Mouse (Mus musculus): Measurements from ENCODE around the gene Agbl2.

Gene Agbl2

DNA sequence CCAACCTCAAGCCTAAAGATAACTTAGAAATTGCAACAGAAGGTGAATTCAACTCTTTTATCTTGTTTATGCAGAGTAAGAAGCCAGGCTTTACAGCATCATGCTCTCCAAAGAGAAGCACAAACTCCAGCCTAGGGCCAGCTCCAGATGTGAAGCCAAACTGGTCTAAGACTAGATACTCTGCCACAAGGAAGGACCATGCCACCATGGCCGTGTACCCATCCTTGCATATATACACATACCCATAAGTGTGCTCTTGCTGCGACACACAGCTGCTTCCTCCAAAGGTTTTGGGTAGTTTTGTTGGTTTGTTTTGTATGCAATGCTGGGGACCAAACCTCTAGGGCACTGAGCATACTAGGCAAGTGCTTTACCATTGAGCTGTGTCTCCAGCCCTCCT, 32.7 kb downstream of the Agbl2 start:
- 79% methylated on average over 2 of the region's 2 CpGs for WGBS

DNA sequence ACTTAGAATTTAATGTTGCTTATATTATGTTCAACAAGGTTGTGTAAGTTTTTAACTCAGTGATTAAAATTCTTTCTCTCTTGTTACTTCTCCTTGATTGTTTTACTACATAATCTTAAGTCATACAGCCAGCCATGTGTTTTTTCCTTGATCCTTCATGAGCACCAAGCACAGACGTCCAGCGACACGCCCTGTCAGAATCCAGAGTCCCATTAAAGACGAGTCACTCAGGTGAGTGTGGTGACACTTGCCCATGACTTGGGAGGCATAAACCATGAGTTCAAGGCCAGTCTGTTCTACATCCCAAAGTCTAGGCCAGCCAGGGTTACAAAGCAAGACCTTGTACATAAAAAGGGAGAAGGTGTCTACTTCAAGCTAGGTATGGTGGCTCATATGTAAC, 33.6 kb downstream of the Agbl2 start:
- WGBS = 90% methylated on average over 4 of the region's 4 CpGs

DNA sequence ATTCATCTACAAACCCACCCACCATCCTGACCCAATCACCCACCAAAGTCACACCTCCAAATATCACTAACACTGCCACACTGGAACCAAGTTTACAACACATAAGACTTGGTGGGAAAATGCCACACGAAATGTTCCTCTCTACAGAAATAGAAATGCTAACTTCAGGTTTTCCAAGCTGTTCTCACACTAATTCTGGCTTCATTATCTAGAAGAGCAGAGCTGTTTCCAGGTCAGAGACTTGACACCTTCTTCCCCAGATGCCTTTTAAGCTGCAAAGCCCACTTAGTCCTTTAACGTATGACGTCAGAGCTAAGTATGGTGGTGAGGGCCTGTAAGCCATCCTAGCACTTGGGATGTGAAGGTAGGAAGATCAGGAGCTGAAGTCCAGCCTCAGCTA, 36.2 kb downstream of the Agbl2 start:
- 58% methylated on average over 3 of the region's 3 CpGs for WGBS

DNA sequence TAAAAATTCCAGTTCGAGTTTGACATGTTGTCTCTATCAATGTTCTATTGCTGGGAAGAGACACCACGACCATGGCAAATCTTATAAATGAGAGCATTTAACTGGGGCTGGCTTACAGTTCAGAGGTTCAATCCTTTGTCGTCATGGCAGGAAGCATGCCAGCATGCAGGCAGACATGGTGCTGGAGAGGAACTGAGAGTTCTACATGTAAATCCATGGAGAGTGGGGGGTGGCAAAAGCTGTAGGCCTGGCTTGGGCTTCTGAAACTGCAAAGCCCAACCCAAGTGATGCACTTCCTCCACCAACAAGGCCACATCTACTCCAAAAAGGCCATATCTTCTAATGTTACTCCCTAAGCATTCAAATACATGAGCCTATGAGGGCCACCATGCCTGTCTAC, 38.4 kb downstream of the Agbl2 start:
- WGBS = 77% methylated on average over 3 of the region's 3 CpGs

DNA sequence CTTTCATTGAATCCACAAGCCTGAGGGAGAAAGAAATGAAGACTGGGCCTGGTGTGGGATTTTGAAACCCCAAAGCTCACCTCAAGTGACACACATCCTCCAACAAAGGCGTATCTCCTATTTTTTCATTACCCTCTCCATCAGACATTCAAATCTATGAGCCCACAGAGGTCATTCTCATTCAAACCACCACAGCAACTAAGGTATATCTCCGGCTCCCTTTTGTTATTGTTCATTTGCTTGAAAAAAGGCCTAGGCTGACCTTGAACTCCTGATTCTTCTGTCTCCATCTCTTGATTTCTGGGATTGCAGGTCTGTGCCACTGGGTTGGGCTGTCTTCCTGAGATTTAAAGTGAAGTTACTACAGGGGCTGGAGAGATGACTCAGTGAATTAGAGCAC, 40.5 kb downstream of the Agbl2 start:
- 95% methylated on average over 2 of the region's 2 CpGs for WGBS

DNA sequence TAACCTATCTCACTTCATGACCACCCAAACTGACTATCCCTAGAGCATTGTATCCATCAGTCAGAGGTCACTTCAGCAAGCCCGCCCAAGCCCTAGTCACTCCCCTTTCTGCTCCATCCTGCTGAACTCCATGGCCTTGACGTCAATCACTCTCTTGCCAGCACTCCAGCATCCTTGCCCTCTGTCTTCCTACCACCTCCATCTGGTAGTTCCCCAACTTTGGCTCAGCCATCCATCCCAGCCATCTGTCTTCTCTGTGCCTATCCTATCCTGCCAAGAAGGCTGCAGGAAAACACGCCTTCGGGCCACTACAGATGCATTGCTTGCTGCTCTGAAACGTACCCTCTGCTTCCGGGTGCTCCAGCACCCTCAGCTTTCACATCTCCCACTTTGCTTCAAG, 41.3 kb downstream of the Agbl2 start:
- 63% methylated on average over 6 of the region's 6 CpGs for WGBS

DNA sequence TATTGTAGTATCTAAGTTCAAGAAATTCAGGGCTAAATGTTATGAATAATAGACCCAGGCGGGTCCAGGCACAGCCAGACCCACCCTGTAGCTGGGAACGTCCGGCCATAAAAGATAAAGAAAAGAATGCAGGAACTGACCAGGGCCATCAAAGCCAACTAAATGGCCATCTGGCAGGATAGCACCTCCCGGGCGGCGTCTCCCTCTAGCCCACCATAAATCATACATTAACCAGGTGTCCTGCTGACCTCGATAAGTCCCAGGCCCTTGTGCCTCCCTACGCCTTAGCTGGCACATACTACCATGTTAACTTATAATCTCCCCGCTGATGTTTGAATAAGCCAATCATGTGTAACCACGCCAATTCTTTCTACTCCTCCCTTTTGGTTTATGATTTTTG, 42.0 kb downstream of the Agbl2 start:
- 92% methylated on average over 10 of the region's 10 CpGs for WGBS

DNA sequence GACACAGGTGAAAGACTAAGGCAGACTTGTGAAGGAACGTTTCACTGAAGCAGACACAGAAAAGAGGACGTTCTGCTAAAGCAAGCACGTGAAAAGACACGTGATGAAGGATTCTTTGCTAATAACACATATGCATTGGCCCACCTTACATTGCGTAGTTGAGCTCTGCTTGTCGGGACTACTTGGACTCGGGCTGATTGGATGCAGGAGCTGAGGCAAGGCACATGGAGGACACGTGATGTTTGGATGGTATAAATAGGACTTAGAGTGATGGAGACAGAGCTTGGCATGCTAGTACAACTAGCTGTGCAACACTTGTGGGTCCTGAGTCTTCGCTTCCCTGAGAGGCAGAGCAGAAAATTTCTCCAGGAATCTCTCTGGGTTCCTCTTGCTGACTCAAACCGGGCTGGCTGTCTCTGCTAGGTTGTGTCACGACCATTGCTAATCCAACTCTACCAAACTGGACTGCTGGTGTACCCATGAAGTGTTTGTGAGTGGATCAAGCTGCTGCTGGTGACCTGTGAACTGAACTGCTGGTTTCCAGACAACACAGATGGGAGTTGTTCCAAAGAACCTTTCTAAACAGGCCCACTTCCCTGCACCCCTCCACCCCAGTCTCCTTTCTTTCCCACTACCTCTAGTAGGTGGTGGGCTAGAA, 43.1 kb downstream of the Agbl2 start:
- WGBS = 68% methylated on average over 11 of the region's 11 CpGs

DNA sequence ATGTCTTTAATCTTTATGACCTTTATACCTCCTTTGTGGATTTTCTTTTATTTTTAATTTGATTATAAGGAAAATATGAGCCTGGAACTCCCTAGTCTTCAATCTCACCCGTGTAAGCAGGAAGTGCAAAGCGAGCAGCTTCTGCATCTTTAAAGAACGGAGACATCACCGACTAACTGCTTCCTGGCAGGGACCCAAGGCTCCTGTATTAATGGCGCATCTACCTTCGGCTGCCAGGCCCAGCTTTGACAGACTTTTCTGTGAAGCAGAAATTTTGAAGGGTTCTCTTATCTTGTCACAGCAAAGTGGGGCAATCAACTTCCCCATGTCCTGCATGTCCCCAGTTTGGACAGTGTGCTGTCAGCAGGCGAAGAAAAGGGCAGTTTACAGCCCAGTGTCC, 46.2 kb downstream of the Agbl2 start:
- WGBS = 60% methylated on average over 7 of the region's 7 CpGs

DNA sequence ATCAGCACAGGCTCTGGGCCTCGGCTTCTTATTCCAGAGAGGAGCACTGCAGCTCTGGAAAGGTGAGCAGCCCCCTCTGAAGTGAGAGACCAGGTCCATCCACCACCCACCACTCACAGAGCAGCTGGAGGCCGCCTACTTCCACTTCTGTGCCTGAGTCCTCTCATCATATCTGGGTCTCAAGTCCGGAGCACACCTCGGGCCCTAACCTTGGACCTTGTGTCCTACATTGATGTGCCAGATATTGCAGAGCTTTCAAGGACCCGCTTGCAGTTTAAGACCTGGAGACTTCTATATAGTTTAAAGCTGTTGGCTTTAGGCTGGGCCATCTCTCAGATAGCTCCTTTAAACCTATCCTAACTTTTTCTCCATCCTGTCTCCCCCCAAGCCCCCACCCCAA, 51.0 kb downstream of the Agbl2 start:
- 82% methylated on average over 5 of the region's 5 CpGs for WGBS

DNA sequence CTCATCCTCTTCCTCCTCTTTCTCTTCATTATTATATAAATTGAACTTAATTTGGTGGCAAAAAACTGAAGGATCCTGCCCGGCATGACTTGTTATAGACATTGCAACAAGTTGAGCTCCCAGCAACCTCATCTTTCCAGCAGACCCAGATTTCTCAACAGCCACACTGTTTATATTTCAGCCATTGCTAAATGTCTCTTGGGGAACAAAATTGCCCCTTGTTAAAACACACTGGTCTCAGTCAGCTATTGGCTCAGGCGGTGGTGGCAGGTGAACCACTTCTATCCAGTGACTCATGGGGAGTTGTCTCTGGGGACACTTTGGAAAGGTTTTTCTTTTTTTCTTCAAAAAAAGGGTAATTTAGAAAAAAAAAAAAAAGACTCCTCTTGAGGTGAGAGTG, 56.1 kb downstream of the Agbl2 start:
- WGBS = 90% methylated on average over 2 of the region's 2 CpGs

DNA sequence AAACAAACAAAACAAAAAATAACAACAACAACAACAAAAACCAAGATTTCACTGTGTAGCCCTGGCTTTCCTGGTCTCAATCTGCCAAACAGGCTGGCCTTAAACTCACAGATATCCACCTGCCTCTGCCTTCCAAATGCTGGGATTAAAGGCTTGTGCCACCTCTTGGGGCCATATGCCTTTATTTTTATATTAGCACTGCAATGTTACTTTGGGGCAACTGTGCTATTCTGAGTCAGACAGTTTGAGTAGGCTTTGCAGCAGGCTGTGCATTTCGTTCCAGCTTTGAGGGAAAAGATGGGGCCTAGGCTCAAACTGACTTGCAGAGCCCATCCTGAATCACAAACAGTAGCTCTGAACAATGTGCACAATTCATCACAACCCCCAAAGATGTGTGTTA, 61.1 kb downstream of the Agbl2 start:
- WGBS = 30% methylated on average over 1 of the region's 1 CpGs

DNA sequence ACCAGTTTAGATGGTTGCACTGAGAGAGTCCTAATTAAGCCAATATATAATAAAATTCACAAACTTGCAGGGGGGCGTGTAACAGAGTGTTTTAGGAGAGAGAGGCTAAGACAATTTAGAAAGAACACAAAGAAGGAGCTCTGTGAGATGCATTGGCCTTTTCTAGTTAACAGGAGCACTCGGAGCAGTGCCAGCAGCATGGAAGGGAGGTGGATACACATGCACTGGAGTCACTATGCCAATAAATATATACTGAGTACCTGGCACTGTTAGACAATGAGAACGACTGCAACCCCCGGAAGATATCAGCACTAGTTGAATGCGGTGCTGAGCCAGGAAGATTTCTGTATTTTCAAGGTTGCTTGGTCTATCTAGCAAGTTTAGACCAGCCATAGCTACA, 61.7 kb downstream of the Agbl2 start:
- 75% methylated on average over 5 of the region's 5 CpGs for WGBS

DNA sequence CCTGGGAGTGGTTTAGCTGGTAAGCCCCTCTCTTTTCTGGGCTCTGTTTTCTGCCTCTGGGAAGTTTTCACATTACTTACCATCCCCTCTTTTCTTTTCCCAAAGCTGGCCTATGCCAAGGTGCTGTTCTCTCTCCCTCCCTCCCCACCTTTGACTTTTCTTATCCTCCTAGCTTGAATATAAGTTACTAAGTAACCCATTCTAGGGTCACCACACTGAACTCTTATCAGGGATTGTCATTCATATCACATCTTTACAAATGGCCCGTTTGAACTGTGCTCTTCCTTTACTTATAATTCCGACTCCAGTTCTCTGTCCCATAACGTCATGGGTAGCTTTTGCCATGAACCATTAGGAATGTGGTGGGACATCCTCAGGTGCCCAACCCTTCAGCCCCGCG, 62.7 kb downstream of the Agbl2 start:
- WGBS = 89% methylated on average over 5 of the region's 5 CpGs

DNA sequence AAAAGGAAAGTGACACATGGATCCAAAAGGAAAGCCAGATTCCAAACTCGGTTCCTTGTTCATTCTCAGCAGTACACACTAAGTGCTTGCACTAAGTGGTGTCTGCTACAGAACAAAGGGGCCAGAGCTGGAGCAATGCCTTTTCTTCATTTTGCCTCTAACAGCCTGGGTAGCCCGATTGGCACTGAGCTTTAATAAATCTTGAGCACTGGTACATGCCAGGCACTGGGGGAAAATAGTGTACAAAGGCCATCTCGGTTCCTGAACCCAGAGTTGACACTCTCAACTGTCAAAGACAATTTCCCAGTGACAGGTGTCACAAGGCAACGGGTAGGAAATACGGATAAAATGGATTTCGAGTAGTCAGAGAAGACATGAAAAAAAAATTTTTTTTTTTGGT, 63.6 kb downstream of the Agbl2 start:
- 30% methylated on average over 6 of the region's 6 CpGs for WGBS

DNA sequence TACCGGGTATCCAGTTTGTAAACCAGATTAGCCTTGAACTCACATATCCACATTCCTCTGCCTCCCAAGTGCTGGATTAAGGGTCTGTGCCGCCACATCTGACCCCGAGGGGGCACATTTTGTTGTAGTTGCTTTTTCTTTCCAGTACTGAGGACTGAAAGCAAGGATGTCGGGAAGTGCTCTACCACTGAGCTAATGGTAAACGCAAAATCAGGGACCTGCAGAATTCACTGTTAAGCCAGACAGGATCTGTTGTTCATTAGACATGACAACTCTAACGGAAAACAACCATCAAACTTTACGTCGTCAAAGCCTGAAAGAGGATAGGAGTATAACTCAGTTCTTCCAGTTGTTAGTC, 64.0 kb downstream of the Agbl2 start:
- 1% methylated on average over 8 of the region's 8 CpGs for WGBS

DNA sequence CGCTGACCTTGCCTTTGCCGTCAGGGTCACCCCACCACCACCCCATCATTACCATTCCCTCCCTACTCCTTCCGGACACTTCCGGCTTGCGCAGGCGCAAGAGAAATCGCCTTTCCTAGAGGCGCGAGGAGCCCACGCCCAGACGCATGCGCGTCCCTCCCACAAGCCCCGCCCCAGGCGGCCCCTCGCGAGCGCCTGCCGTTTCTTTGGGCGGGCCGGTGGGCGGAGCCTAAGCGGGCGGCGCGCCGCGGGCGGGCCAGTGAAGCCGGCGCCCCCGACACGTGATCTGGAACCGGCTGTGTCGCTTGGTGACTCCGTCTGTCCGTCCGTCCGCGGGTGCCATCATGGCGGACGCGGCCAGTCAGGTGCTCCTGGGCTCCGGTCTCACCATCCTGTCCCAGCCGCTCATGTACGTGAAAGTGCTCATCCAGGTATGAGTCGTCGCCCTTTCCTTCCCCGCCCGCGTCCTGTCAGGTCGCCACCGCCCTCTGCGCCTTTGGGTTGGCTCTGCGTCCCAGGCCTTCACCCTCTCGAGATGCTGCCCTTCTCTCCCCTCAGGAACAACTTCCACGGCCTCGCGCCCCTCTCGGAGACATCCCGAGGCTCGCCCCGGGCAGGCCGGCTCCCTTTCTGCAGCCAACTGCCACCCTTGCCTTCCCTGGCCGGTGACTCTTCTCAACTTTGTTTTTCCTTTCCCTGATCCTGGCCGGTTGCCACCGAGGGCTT, 64.6 kb downstream of the Agbl2 start, which contains the start of gene Mtch2:
Gene Mtch2 (plus strand): TSS at position 201 of the 726 bp plus-strand sequence.
- under 1% methylated on average over 67 of the region's 67 CpGs for WGBS

DNA sequence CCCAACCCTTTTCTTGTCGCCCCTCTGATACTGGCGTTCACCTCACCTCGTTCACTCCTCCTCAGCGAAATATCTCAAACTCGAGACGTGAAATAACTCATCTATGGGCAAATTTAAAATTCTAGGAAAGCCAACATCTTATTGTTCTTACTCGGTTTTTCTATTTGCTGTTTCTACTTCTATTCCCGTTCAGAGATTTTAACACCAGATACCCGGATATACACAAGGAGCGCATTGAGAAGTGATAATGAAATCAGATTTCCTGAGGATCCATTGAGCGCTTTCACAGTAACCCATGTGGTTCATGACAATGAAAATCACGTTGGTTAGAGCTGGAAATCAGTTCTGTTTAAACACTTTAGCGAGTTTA, 65.1 kb downstream of the Agbl2 start:
- under 1% methylated on average over 13 of the region's 13 CpGs for WGBS

DNA sequence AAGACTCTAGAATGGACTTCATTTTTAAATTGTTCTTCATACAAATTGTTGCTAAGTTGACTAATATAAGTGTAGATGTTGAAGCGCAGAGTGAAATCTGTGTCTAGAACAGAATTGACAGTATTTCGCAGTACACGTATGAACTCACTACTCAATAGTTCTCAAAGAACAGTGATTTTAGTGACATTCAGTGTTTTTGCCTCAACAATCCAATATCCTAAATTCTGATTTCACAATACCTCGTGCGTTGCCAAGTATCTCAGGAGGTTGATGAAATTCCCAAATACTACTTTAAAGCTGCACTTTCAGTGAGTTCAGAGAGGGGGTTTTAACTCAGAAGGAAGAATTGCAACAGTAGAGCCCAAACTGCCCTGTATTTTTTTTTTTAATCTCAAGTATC, 65.8 kb downstream of the Agbl2 start:
- 76% methylated on average over 5 of the region's 5 CpGs for whole genome bisulfite sequencing

DNA sequence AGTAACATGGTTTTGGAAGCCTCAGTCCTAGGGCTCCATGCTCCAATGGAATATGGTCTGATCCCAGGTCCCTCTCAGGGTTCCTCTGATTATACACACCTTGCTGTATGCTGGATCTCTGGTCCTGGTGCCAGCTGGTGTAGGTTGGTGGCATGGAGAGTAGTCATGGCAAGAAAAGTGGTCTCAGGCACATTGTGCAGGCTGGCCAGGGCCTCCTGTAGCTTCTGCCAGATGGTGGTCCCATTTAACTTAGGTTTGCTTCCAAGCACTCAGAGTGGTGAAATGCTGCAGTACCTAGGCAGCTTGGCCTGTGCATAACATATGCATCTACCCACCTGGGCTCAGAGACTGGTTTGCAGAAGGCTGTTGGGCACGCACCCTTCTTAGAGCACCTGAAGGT, 67.9 kb downstream of the Agbl2 start:
- WGBS = 92% methylated on average over 1 of the region's 1 CpGs

DNA sequence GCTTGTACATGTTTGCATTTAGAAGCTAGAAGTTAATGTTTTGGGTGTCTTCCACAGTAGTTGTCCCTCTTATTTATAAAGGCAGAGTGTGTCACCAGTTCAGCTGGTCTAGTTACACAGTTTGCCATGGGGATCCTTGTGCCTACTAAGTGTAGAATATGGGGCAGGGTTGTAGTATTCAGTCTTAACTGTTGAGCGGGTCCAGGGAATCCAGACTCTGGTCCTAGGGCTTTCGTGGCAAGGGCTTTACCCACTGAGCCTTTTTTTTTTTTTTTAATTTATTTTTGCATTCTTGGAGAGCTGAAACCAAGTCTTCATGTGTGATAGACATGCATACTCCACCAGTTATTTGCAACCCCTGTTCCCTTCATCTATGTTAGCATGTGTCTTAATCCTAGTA, 79.0 kb downstream of the Agbl2 start:
- WGBS = 93% methylated on average over 2 of the region's 2 CpGs

DNA sequence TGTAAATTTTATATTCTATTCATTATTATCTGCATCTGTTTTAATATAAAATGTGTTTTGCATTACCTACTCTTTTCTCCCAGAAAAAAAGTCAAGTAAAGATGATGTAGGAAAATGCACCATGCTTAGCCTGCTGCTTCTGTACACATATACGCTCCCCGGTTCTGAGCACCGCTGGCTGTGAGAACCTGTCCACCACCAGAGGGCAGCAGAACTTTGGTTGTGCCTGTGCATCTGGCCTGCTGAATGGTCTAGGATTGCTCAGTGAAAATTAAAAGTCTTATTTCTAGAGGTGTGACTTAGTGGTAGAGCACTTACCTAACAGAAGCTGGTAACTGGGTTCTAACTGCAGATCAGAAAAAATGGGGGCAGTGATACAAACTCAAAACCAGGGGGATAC, 84.0 kb downstream of the Agbl2 start:
- 7% methylated on average over 3 of the region's 3 CpGs for WGBS

DNA sequence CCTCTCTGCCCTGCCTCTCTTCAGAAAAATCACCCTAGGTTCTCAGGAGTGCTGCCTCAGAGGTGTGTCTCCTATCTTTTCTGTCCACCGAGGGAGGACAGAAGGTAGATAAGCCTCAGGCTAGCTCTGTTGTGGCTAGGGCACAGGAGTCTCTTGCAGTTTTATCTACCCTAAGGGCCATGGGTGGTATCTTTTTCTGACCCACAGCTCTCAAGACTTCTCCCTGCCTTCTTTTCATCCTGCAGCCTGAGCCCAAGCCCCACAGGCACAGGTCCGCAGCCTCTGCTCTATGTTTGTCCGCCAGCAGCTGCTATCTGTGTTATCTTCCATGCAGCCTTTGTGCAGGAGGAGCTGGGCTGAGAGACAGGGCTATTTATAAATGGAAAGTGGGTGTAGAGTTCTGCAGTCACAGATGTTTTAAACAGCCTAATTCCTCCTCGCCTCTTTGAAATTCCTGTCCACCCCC, 87.6 kb downstream of the Agbl2 start:
- WGBS = 11% methylated on average over 4 of the region's 4 CpGs
